Mouse (Mus musculus): ENCODE data around the gene Klhl29.

The Klhl29 gene

DNA sequence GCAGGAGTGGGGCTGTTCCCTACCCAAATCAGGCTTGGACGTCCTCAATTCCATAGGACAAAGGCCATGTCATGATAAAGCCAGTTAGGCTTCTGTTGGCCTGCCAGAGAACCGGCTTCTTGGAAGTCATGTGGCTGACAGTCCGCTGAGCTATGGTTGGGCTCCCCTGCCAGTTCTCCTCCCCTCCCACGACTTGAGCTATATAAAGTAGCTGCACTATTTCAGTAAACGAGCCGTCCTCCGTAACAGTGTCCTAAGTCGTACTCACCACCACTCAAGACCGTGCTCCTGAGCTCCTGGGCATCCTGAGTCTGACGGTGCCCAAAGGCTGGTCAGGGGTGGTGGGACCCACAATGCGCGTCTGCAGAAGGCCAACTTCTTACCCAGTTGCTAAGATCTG lies 302.3 kb downstream of the Klhl29 start:
- in situ Hi-C loops (cut with MboI; ENCODE audit: unreplicated experiment in 2 of 2): no loop called here

DNA sequence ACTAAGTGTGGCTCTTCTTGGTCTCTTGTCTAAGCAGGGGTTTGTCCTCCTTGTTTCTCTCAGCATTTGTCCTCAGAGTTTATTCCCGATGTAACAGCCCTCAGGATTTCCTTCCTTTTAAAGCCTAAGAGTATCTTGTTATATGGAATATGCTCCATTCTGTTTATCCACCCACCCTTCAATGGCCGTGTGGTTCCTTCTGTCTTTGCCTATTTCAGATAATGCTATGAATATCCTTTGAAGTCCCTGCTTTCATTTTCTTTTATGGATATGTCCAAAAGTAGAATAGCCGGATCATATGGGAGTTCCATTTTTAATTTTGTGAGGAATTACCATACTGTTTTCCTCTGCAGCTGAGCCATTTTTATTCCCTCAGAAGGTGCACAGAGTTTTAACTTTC lies 305.4 kb downstream of the Klhl29 start:
- in situ Hi-C loops (cut with MboI; ENCODE audit: unreplicated experiment in 2 of 2): no loop called here

DNA sequence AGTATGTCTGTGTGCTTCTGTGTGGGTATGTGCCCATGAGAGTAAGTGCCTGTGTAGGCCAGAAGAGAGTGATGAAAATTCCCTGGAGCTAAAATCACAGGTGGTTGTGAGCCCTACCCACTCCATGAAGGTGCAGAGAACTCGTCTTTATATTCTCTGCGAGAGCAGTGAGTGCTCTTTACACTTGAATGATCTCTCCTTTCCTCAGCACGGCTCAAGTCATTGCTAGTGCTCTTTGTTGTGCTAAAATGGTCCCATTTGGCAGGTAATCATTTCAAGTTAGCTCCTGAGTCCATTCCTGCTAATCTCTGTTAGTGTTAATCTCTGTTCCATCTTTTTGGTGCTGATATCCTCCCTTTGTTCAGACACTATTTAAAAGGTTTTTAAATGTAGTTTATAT lies 307.9 kb downstream of the Klhl29 start:
- in situ Hi-C loops (cut with MboI; ENCODE audit: unreplicated experiment in 2 of 2): no loop called here

DNA sequence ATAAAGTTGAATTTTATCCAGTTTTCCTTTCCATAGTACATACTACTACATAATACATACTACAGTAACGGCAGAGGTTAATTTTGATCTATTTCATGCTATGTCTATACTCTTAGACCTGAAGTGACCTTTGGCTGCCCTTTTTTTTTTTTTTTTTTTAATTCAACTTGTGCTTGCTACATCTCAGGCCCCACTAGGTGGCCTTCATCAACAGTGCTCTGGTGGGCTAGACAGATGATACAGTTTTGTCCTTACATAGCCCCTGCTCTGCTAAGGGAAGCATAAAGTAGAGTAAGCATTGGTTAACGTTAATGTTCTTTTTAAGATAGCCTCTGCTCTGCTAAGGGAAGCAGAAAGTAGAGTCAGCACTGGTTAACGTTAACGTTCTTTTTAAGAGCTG lies 327.4 kb downstream of the Klhl29 start:
- in situ Hi-C loops (cut with MboI; ENCODE audit: unreplicated experiment in 2 of 2): no loop called here

DNA sequence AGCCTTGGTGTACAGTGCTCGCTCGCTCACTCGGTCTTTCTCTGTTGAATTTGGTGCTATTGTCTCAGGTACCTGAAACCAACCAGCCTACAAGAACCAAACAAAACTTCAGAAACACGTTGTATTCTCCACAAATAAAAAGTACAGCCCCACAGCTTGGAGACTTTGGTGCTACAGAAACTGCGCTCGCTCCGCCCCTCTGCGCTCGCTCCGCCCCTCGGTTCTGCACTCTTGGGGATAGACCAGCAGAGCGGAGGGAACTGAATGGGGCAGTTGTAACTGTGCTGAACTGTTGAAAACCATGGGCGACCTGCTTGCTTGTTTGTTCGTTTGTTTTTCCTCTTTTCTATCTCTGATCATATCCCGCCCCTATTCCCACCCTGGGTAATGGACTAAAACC lies 331.3 kb downstream of the Klhl29 start:
- in situ Hi-C loops (cut with MboI; ENCODE audit: unreplicated experiment in 2 of 2): no loop called here

DNA sequence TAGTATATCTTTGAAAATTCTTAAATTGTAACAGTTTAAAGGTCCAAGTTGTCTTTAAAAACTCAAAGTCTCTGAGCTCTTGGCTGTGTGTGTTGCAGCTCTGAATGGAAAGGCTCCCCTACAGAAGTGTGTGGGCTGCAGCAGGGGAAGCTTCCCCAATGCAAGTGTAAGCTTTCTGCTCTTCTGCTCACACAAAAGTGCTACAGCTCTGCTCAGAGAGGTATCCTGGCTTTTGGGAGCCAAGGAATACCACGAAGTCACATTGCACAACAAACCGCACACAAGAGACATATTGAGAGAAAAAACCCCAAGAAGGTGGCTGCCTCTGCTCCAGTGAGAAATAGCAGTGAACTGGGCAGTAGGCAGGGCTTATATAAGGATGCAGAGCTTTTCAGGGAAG lies 337.5 kb downstream of the Klhl29 start:
- in situ Hi-C loops (cut with MboI; ENCODE audit: unreplicated experiment in 2 of 2): no loop called here

DNA sequence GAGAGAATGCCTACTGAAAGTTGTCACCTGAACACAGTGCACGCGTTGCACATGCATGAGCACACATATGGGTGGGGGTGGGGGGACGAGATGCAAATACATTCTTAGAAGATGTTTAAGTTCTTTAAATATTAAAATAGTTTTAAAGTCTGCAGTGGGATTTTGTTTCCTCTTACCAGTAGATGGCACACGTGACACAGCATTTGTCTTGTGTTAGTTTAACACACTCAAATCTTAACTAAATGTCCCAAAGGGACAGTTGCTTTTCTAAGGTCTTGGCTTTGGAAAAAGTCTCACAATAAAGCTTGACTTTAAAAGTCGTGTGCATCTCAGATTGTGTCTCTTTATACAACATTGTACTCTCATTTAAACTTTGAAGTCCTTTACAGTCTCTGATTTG lies 346.4 kb downstream of the Klhl29 start:
- in situ Hi-C loops (cut with MboI; ENCODE audit: unreplicated experiment in 2 of 2): no loop called here
